Mouse (Mus musculus) G1E (cell line): ENCODE measurements around the gene Ltbp2. TPM values are rescaled to one million over a fixed set of nuclear protein-coding genes. Genes with fewer than 3 reads are reported as not detected.

ENCODE experiments used
- ATAC-seq: 2 replicates; pipeline ENCODE4 v1.8.0; 2016; ENCODE audit warnings: mild to moderate bottlenecking; ENCODE audit not compliant: insufficient number of reproducible peaks, poor library complexity, low FRiP score, severe bottlenecking; ENCODE audit errors: extremely low read depth
- DNase-seq: peaks from one replicate; pipeline ENCODE4 v3.0.0; 2012; ENCODE audit warnings: low spot score
- H3K27me3 ChIP-seq: 2 replicates; pipeline ENCODE4 v1.6.1; 2012; ENCODE audit warnings: mild to moderate bottlenecking, low read length, inconsistent platforms; ENCODE audit not compliant: insufficient read depth
- H3K36me3 ChIP-seq: replicated peaks from 2 replicates; pipeline ENCODE3; 2012; ENCODE audit warnings: mild to moderate bottlenecking, inconsistent platforms
- H3K4me1 ChIP-seq: 2 replicates; pipeline ENCODE4 v1.6.1; 2012; ENCODE audit warnings: low read depth, low read length, inconsistent platforms, mixed read lengths; ENCODE audit not compliant: insufficient read depth
- H3K4me3 ChIP-seq: 2 replicates; pipeline ENCODE4 v1.5.1; 2012; ENCODE audit warnings: low read depth, mild to moderate bottlenecking, inconsistent platforms, low read length, moderate library complexity, mixed read lengths
- H3K9me3 ChIP-seq: replicated peaks from 2 replicates; pipeline ENCODE4 v1.6.1; 2012; ENCODE audit warnings: inconsistent platforms
- CTCF ChIP-seq: IDR thresholded peaks from 2 replicates; pipeline ENCODE4 v1.5.1; 2012; ENCODE audit warnings: low read depth, low read length, inconsistent platforms, mixed read lengths
- GATA1 ChIP-seq: IDR thresholded peaks from 2 replicates; pipeline ENCODE4 v1.6.1; 2012; ENCODE audit warnings: borderline replicate concordance, low read length, inconsistent platforms, mixed read lengths
- GATA2 ChIP-seq: IDR thresholded peaks from 2 replicates; pipeline ENCODE4 v1.6.1; 2012; ENCODE audit warnings: low read depth, low read length, inconsistent platforms, borderline replicate concordance
- POLR2AphosphoS5 ChIP-seq: IDR thresholded peaks from 2 replicates; pipeline ENCODE4 v1.6.1; 2012; ENCODE audit warnings: low read depth, low read length, inconsistent platforms; ENCODE audit not compliant: insufficient replicate concordance
- TAL1 ChIP-seq: conservative IDR thresholded peaks from 2 replicates; pipeline ENCODE4 v1.6.1; 2012; ENCODE audit warnings: low read depth, low read length, inconsistent platforms, mixed read lengths
- polyA plus RNA-seq: library from polyadenylated mRNA; stranded (reverse); fragments of >175 nt; gene quantifications from 2 replicates; pipeline ENCODE4 v1.2.3, GENCODE M21; 2012
- total RNA-seq, 2 experiments: library from RNA; stranded (forward) in 1 of 2; stranded (reverse) in 1 of 2; fragments of 200-1000 nt in 1 of 2; fragments of >200 nt in 1 of 2; fragmentation: Nextera tagmentation in 1 of 2; gene quantifications; 2 replicates each; pipeline ENCODE4 v1.2.3; 2014 to 2017

Gene Ltbp2
- total and polyA plus RNA-seq, 3 experiments: 0.44 TPM; not detected in 2

DNA sequence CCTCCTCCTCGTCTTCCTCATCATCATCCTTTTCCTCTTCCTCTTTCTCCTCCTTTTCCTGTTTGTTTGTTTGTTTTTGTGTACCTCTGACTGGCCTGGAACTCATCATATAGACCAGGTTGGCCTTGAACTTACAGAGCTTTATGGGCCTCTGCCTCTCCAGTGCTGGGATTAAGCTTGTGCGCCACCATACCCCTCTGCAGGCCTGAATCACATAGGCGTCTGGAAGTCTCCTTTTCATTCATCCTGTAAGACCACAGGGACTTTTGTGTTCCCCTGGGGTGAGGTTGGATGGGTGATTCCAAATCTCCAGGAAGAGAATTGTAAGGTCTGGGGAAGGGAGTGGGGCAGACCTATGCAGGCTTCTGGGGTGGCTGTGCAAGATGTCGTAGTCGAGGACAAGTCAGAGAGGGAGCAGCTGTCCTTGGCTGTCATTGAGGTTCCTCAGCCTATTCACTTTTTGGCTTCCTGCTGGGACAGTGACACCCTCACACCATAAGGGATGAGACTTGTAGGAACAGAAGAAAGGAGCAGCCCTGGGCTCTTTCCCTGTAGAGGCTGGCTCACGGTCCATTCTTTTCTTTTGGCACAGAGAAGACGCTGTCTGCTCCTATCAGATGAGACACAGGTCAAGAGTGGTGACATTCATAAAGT is 8.2 kb upstream of the Ltbp2 start:
- DNase-seq (no peak), ATAC-seq (no peak)
- H3K4me3 ChIP-seq: no peak overlapping the region
- no peaks in the 10 kb centered on the region; the same call in 1 of the 2 replicates for H3K4me1 ChIP-seq
- peaks cover 10% of the 10 kb centered on the region; the same call in 1 of the 2 replicates for H3K9me3 ChIP-seq
- TF ChIP-seq CTCF: no peak
- TF ChIP-seq POLR2AphosphoS5: no peak
- no peak for TF ChIP-seq GATA1
- no peak for TF ChIP-seq TAL1
- no peak for TF ChIP-seq GATA2
- no peaks in the 10 kb centered on the region for H3K36me3 ChIP-seq
- peaks cover 48% of the 10 kb centered on the region for H3K27me3 ChIP-seq

GRCm38 (mm10) chr12:84882796-84883195 is 6.5 kb upstream of the Ltbp2 start:
- H3K9me3 ChIP-seq: peaks cover 10% of the 10 kb centered on the region; the same call in 1 of the 2 replicates
- H3K36me3 ChIP-seq: no peaks in the 10 kb centered on the region
- ATAC-seq (no peak), DNase-seq (no peak)
- no peak overlapping the region for H3K4me3 ChIP-seq
- TF ChIP-seq GATA1 (no peak), POLR2AphosphoS5 (no peak), CTCF (no peak), GATA2 (no peak), TAL1 (no peak)
- no peaks in the 10 kb centered on the region; the same call in 1 of the 2 replicates for H3K4me1 ChIP-seq
- peaks cover 46% of the 10 kb centered on the region for H3K27me3 ChIP-seq

- no peaks in the 10 kb centered on the region for H3K36me3 ChIP-seq
- H3K4me1 ChIP-seq: peaks cover 7% of the 10 kb centered on the region; the same call in 1 of the 2 replicates
- peaks cover 24% of the 10 kb centered on the region for H3K9me3 ChIP-seq
- H3K27me3 ChIP-seq: peaks cover 49% of the 10 kb centered on the region
- DNase-seq: no peak
- ATAC-seq: no peak
- no peak overlapping the region for H3K4me3 ChIP-seq
- TF ChIP-seq CTCF: no peak
- no peak for TF ChIP-seq GATA1
- TF ChIP-seq TAL1: no peak
- no peak for TF ChIP-seq GATA2
- TF ChIP-seq POLR2AphosphoS5: no peak
Observed at GRCm38 (mm10) chr12:84880091-84880490, 3.8 kb upstream of the Ltbp2 start.

DNA sequence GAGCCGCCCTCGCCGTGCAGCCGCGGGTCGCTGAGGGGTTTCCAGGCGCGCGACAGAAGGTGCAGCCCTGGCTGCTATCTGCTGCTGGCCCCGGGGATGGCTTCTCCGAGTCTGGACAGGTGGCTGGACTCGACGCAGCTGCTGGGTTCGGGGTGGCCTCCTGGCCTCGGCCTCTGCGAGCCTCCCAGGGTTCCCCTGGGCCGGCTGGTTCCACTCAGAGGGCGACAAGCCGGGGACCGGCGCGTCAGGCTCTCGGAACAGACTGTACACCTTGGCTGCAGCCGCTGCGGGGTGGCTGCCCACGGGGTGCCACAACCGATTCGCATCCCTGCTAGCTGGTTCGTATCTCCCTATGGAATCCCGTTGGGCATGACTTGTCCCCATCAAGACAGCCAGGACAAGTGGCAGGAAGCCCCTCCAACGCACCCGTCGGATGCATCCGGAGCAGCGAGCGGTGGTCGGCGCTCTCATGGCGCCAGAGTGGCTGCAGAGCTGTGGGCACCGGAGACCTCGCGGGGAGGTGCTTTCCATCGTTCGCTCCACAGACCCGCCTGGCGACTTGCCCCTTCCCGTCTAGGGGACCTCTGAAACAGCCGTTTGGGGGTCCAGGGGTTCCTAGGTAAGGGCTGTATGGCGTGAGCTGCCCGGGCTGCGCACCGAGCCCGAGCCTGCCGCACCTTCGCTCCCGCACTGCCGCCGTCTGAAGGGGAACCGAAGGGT is 411 bp downstream of the Ltbp2 start:
- DNase-seq (no peak), ATAC-seq (no peak)
- peaks cover 10% of the 10 kb centered on the region for H3K4me1 ChIP-seq
- no peaks in the 10 kb centered on the region for H3K36me3 ChIP-seq
- TF ChIP-seq CTCF (no peak), TAL1 (no peak), GATA1 (no peak), POLR2AphosphoS5 (no peak), GATA2 (no peak)
- peaks cover 47% of the 10 kb centered on the region for H3K27me3 ChIP-seq
- H3K9me3 ChIP-seq: peaks cover 14% of the 10 kb centered on the region
- 0 out of 2 replicates have a peak overlapping the region, but pooled peaks have one; percentile 7 for H3K4me3 ChIP-seq

DNA sequence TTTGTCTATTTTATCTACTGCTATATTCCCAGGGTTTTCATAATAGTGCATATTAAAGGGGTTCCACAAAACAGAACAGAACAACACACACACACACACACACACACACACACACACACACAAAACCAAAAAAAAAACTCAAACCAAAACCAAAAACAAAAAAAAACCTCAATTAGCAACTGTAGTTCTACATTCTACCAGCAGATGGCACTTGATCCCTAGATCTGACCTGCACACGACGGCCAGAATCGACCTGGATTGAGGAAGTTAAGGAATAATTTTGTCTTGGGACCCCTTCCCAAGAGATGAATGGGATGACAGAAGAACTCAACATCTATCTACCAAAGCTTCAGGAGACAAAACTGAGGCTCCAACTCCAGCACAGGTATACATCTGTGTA is 2.9 kb downstream of the Ltbp2 start:
- Histone ChIP-seq H3K27me3 (peaks cover 51% of the 10 kb centered on the region), H3K4me3 (no peak overlapping the region), H3K36me3 (no peaks in the 10 kb centered on the region), H3K4me1 (peaks cover 10% of the 10 kb centered on the region), H3K9me3 (peaks cover 14% of the 10 kb centered on the region)
- no peak for ATAC-seq
- peak; percentile 48 for DNase-seq
- TF ChIP-seq POLR2AphosphoS5: no peak
- peak; percentile 81 for TF ChIP-seq CTCF

DNA sequence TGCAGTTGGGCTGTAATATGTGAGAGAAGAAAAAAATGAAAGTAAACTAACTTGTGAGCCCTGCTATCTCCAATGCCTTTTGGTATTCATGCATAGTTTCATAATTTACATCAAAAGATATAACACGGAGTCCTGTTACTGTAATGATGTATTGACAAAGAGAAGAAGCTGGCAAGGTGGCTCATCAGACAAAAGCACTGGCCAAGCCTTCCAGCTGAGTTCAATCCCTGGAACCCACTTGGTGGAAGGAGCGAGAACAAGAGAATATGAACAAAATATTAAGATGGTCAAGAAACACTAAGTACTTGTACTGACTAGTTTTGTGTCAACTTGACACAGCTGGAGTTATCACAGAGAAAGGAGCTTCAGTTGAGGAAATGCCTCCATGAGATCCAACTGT is 4.0 kb downstream of the Ltbp2 start:
- Histone ChIP-seq H3K36me3 (no peaks in the 10 kb centered on the region), H3K9me3 (peaks cover 14% of the 10 kb centered on the region), H3K27me3 (peaks cover 56% of the 10 kb centered on the region), H3K4me1 (peaks cover 10% of the 10 kb centered on the region), H3K4me3 (no peak overlapping the region)
- ATAC-seq: no peak
- no peak for TF ChIP-seq POLR2AphosphoS5
- TF ChIP-seq CTCF: no peak
- TF ChIP-seq GATA1: no peak
- TF ChIP-seq TAL1: no peak
- no peak for TF ChIP-seq GATA2
- no peak for DNase-seq
